Mouse (Mus musculus) ES-E14 (cell line): ENCODE measurements around the gene Cmip. TPM values are rescaled to one million over a fixed set of nuclear protein-coding genes. Genes with fewer than 3 reads are reported as not detected.
A peak's percentile ranks its signal among the peaks of the same experiment; 100 is the strongest.

Experiments used
- DNase-seq: peaks from one replicate; pipeline ENCODE4 v3.0.0-alpha.2; 2013; ENCODE audit warnings: low read depth, low spot score
- H3K27ac ChIP-seq: 2 replicates; pipeline ENCODE4 v1.5.1; 2012; ENCODE audit warnings: low read depth, mild to moderate bottlenecking, low read length, moderate library complexity, mixed read lengths; ENCODE audit not compliant: poor library complexity, insufficient read depth, severe bottlenecking
- H3K36me3 ChIP-seq: 2 replicates; pipeline ENCODE4 v1.6.1; 2012; ENCODE audit warnings: mild to moderate bottlenecking, low read length, moderate library complexity, mixed read lengths; ENCODE audit not compliant: control insufficient read depth, poor library complexity, insufficient read depth, severe bottlenecking
- H3K4me1 ChIP-seq, 2 experiments: fragments of 150-350 bp in 1 of 2; sonication (generic) in 1 of 2; 2 replicates each; pipeline ENCODE4 v1.6.1; 2012; ENCODE audit warnings: low read length in 2 of 2, mild to moderate bottlenecking in 1 of 2, mixed read lengths in 1 of 2; ENCODE audit not compliant: control insufficient read depth in 2 of 2, insufficient read depth in 2 of 2, poor library complexity in 1 of 2
- H3K4me3 ChIP-seq, 2 experiments: fragments of 150-350 bp in 1 of 2; sonication (generic) in 1 of 2; 2 replicates each; pipeline ENCODE4 v1.5.1; 2012; ENCODE audit warnings: low read length in 2 of 2, low read depth in 1 of 2, mild to moderate bottlenecking in 1 of 2, mixed read lengths in 1 of 2; ENCODE audit not compliant: insufficient read depth in 1 of 2, poor library complexity in 1 of 2, severe bottlenecking in 1 of 2
- H3K9ac ChIP-seq: 2 replicates; pipeline ENCODE4 v1.6.1; 2012; ENCODE audit warnings: low read depth, mild to moderate bottlenecking, low read length, mixed read lengths; ENCODE audit not compliant: poor library complexity, insufficient read depth, severe bottlenecking
- H3K9me3 ChIP-seq: fragments of 150-350 bp; sonication (generic); 2 replicates; pipeline ENCODE4 v1.6.1; 2012; ENCODE audit warnings: low read depth, mild to moderate bottlenecking, low read length; ENCODE audit not compliant: control insufficient read depth, insufficient read depth
- CHD2 ChIP-seq: IDR thresholded peaks from 2 replicates; pipeline ENCODE4 v1.6.1; 2014; ENCODE audit warnings: mild to moderate bottlenecking, low read depth, low read length, inconsistent platforms
- HCFC1 ChIP-seq: IDR thresholded peaks from 2 replicates; pipeline ENCODE4 v1.6.1; 2012; ENCODE audit warnings: low read length, inconsistent platforms, borderline replicate concordance; ENCODE audit not compliant: insufficient read depth
- MAFK ChIP-seq: IDR thresholded peaks from 2 replicates; pipeline ENCODE4 v1.6.1; 2014; ENCODE audit warnings: mild to moderate bottlenecking, low read depth, low read length, inconsistent platforms; ENCODE audit not compliant: insufficient read depth
- ZC3H11A ChIP-seq: IDR thresholded peaks from 2 replicates; pipeline ENCODE4 v1.6.1; 2012; ENCODE audit warnings: low read depth, mild to moderate bottlenecking, inconsistent platforms, low read length, borderline replicate concordance
- ZNF384 ChIP-seq: IDR thresholded peaks from 2 replicates; pipeline ENCODE4 v1.6.1; 2012; ENCODE audit warnings: low read depth, low read length, inconsistent platforms
- in situ Hi-C, 2 experiments: fragments of 600-800 bp; cut with MboI; formaldehyde crosslinking; loops; one replicate each; pipeline ENCODE4 v1.15.1; 2025; ENCODE audit warnings: low sequenced_read_pairs in 2 of 2, inconsistent platforms in 1 of 2; ENCODE audit not compliant: unreplicated experiment in 2 of 2
- total RNA-seq: library from RNA; depleted of rRNA; stranded (reverse); fragments of 300-350 nt; gene quantifications from 2 replicates; pipeline ENCODE4 v1.2.3, GENCODE M21; 2012

Cmip gene
- total RNA-seq, 1 experiment: 26.3 TPM

GRCm38 (mm10) chr8:117370009-117370408, 113.1 kb downstream of the Cmip start:
- Histone ChIP-seq H3K27ac (no peak overlapping the region; the same call in 1 of the 2 replicates), H3K4me1 (peaks cover 13 to 26% of the 10 kb centered on the region in 2 experiments)

GRCm38 (mm10) chr8:117371189-117371588, 114.3 kb downstream of the Cmip start:
- TF ChIP-seq HCFC1 (no peak), MAFK (no peak), ZC3H11A (no peak), CHD2 (no peak), ZNF384 (no peak)
- Histone ChIP-seq H3K9ac (no peak overlapping the region), H3K4me3 (no peak overlapping the region), H3K27ac (peak overlapping the region; percentile 6; the same call in 1 of the 2 replicates), H3K4me1 (peaks cover 13 to 33% of the 10 kb centered on the region in 2 experiments), H3K36me3 (no peaks in the 10 kb centered on the region), H3K9me3 (no peaks in the 10 kb centered on the region)
- no peak for DNase-seq
- in situ Hi-C loops: no loop called here

More at GRCm38 (mm10) chr8:117370009-117370408, 113.1 kb downstream of the Cmip start:
- no peak overlapping the region for H3K9ac ChIP-seq
- DNase-seq: peak; percentile 51
- no peak for TF ChIP-seq MAFK
- TF ChIP-seq HCFC1: no peak
- TF ChIP-seq ZC3H11A: no peak
- no peak for TF ChIP-seq ZNF384
- no peak for TF ChIP-seq CHD2
- no peaks in the 10 kb centered on the region for H3K9me3 ChIP-seq
- no peaks in the 10 kb centered on the region for H3K36me3 ChIP-seq
- in situ Hi-C loops: no loop called here
- H3K4me3 ChIP-seq: no peak overlapping the region

- no peaks in the 10 kb centered on the region for H3K9me3 ChIP-seq
- H3K9ac ChIP-seq: no peak overlapping the region
- TF ChIP-seq HCFC1 (no peak), ZNF384 (no peak), CHD2 (no peak), ZC3H11A (no peak), MAFK (no peak)
- no peak overlapping the region for H3K4me3 ChIP-seq
- no peak for DNase-seq
- no peaks in the 10 kb centered on the region; the same call in 1 of the 2 replicates for H3K36me3 ChIP-seq
- no peak overlapping the region for H3K27ac ChIP-seq
- peaks cover 13 to 41% of the 10 kb centered on the region in 2 experiments for H3K4me1 ChIP-seq
- in situ Hi-C loops: no loop called here
Measured at GRCm38 (mm10) chr8:117372070-117372469, 115.2 kb downstream of the Cmip start.

GRCm38 (mm10) chr8:117373001-117373428, 116.2 kb downstream of the Cmip start:
- DNase-seq: no peak
- in situ Hi-C loops: no loop called here

More at GRCm38 (mm10) chr8:117373001-117373428, 116.2 kb downstream of the Cmip start:
- no peaks in the 10 kb centered on the region; the same call in 1 of the 2 replicates for H3K36me3 ChIP-seq
- peaks cover 15 to 48% of the 10 kb centered on the region in 2 experiments for H3K4me1 ChIP-seq
- H3K9ac ChIP-seq: no peak overlapping the region
- no peaks in the 10 kb centered on the region for H3K9me3 ChIP-seq
- no peak overlapping the region for H3K27ac ChIP-seq
- no peak overlapping the region for H3K4me3 ChIP-seq
- TF ChIP-seq HCFC1 (no peak), MAFK (no peak), CHD2 (no peak), ZNF384 (no peak), ZC3H11A (no peak)
